Mouse (Mus musculus): Measurements from ENCODE around the gene Olfr806. TPM values are rescaled to one million over a fixed set of nuclear protein-coding genes. Genes with fewer than 3 reads are reported as not detected.

Gene Olfr806
- polyA plus RNA-seq (2014; fragmentation: Illumina TruSeq; extraction: RNeasy Lipid Tissue Mini Kit (QIAGEN cat#74804); ENCODE audit: low read depth, low replicate concordance): not detected

GRCm38 (mm10) chr10:129741821-129742220 is at the start of gene Olfr806:
Gene Olfr806, minus strand, starts transcription at chr10:129741921.

DNA sequence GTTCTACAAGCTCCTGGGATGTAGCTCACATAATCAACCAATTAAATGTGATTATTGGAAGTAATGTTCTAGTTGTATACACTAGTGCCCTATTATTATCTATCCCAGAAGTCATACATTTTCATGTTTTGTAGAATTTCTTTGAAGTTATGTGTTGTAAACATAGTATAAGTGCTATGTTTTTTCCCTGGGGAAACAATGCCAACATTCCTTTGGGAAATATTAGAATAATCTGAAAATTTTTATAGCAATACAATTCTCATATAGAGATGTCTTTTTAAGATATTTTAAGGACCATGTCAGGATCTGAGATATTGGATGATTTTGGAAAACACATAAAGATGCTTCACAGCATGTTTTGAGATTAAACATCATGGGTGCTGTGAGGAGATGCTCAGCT is 32.6 kb upstream of the Olfr806 start, which contains the start of gene Olfr809:
Gene Olfr809, plus strand, starts transcription at position 301 of the 400 bp plus-strand sequence.

DNA sequence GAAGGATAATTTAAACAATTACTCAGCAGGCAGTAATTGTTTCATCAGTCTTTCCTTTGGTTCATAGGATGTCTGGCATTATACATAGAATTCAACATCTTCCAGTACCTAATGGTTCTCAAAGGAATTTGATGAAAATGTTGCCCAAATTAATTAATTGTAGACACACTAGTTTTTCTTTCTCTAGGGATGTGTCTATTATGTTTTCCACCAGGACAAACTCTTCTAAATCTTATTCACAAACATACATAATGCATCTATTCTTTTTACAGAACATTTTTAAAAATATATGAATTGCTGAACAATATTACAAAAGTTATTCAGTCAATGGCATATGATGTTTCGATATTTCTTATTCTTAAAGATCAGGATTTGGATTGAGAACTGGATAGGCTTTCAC is 23.5 kb upstream of the Olfr806 start, which contains the start of gene Olfr808:
Gene Olfr808, plus strand, starts transcription at position 301 of the 400 bp plus-strand sequence.

DNA sequence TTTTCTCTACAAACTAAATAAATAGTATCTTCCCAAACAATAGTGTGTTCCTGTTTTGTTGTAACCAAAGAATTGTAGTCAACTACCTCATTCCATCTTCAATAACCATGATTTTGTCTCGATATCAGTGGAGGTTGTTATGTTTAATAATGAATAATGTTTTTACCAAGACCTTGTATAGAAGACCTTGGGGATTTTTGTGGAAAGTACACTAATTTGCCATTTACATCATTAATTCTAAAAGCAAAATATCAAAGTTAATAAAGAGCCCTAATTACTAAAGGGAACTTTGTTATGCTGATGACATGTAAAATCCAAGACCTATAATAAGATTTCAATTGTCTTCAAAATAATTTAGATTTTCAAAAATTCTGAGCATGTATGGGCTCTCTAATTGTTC is 16.0 kb upstream of the Olfr806 start, which contains the start of gene Olfr807:
Gene Olfr807, minus strand, starts transcription at position 101 of the 400 bp plus-strand sequence.

DNA sequence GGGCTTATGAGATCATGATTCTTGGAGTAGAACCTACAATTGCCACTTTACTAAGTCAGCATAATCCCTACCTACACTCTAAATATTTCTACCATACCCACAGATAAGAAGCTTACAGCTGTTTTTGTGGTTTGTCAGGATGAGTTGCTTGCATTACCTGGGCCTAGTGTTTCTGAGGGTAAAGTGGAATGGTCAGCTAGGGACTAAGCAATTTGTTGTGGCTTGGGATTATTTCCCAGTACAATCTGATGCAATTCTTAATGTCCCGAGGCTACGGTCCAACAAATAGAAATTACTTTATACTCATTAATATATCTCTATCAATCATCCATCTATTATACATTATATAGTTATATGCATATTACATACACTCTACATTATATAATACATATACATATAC is 12.4 kb downstream of the Olfr806 start, which contains the start of gene Olfr805:
Gene Olfr805, minus strand, starts transcription at position 101 of the 400 bp plus-strand sequence.

DNA sequence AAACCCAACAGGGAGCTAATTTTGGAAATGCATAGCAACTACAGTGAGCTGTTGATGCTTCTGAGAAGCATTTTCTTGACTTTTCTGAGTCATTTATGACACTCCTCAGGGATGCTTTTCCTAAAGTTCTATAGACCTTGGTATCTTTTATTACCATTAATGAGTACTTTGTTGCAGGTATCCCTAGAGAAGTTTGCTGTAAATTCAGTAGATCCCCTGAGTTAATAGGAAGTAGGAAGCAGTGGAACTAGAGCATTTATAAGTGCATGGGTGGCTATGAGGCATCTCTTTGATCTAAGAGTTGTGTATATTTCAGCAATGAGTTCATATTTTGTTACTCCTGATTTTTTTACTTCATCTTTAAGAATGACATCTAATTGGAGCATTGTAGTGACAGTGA is 38.8 kb downstream of the Olfr806 start, which contains the start of gene Olfr804:
Gene Olfr804, plus strand, starts transcription at position 301 of the 400 bp plus-strand sequence.

DNA sequence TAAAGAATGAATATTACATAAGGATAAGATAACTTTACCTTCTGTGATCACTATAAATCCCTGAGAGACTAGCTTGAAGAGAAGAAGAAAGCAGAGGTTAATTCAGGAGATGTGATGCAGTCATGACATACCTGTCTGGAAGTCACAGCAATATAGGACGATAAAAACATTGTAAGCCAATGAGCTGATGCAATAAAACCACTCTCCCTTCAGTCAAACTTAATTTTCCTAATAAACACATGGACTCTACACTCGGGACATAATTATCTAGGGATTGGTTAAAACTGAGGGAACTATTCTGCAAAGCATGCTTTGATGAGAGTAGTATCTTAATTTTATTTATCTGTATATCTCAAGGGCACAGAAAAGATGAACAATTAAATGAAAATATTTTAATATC is 47.5 kb downstream of the Olfr806 start, which contains the start of gene Olfr803:
Gene Olfr803, minus strand, starts transcription at position 101 of the 400 bp plus-strand sequence.

DNA sequence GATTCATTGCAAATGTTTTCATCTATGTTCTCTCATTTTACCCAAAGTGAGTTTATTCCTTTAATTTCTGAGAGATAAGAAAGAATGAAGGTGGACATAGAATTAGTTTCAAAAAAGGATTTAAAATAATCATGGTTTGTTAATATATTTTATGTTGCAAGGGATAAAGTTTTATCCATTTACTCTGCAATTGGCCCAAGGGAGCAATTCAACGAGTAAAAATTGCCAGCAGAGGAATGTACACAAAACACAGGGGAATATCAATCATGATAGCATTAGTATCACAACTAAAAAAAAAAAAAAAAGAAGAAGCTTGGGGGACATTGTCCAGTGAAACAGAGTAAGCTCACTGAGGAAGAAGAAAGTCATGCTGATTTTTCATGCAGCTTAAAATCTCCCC is 53.7 kb downstream of the Olfr806 start, which contains the start of gene Olfr802:
Gene Olfr802, minus strand, starts transcription at position 101 of the 400 bp plus-strand sequence.

Other genes starting within 250 kb of the Olfr806 start
- not detected for gene Olfr790, start 243.4 kb downstream of the Olfr806 start, polyA plus RNA-seq (2014; fragmentation: Illumina TruSeq; extraction: RNeasy Lipid Tissue Mini Kit (QIAGEN cat#74804); ENCODE audit: low read depth, low replicate concordance)
- not detected for gene Olfr791, start 220.1 kb downstream of the Olfr806 start, polyA plus RNA-seq (2014; fragmentation: Illumina TruSeq; extraction: RNeasy Lipid Tissue Mini Kit (QIAGEN cat#74804); ENCODE audit: low read depth, low replicate concordance)
- gene Olfr792, start 202.8 kb downstream of the Olfr806 start, polyA plus RNA-seq (2014; fragmentation: Illumina TruSeq; extraction: RNeasy Lipid Tissue Mini Kit (QIAGEN cat#74804); ENCODE audit: low read depth, low replicate concordance): not detected
- not detected for gene Olfr794, start 174.3 kb downstream of the Olfr806 start, polyA plus RNA-seq (2014; fragmentation: Illumina TruSeq; extraction: RNeasy Lipid Tissue Mini Kit (QIAGEN cat#74804); ENCODE audit: low read depth, low replicate concordance)
- not detected for gene Olfr796, start 129.4 kb downstream of the Olfr806 start, polyA plus RNA-seq (2014; fragmentation: Illumina TruSeq; extraction: RNeasy Lipid Tissue Mini Kit (QIAGEN cat#74804); ENCODE audit: low read depth, low replicate concordance)
- not detected for gene Olfr798, start 114.0 kb downstream of the Olfr806 start, polyA plus RNA-seq (2014; fragmentation: Illumina TruSeq; extraction: RNeasy Lipid Tissue Mini Kit (QIAGEN cat#74804); ENCODE audit: low read depth, low replicate concordance)
- not detected for gene Olfr799, start 104.4 kb downstream of the Olfr806 start, polyA plus RNA-seq (2014; fragmentation: Illumina TruSeq; extraction: RNeasy Lipid Tissue Mini Kit (QIAGEN cat#74804); ENCODE audit: low read depth, low replicate concordance)
- gene Olfr800, start 84.2 kb downstream of the Olfr806 start, polyA plus RNA-seq (2014; fragmentation: Illumina TruSeq; extraction: RNeasy Lipid Tissue Mini Kit (QIAGEN cat#74804); ENCODE audit: low read depth, low replicate concordance): not detected
- not detected for gene Olfr801, start 68.1 kb downstream of the Olfr806 start, polyA plus RNA-seq (2014; fragmentation: Illumina TruSeq; extraction: RNeasy Lipid Tissue Mini Kit (QIAGEN cat#74804); ENCODE audit: low read depth, low replicate concordance)
- not detected for gene Olfr802, start 53.8 kb downstream of the Olfr806 start, polyA plus RNA-seq (2014; fragmentation: Illumina TruSeq; extraction: RNeasy Lipid Tissue Mini Kit (QIAGEN cat#74804); ENCODE audit: low read depth, low replicate concordance)
- not detected for gene Olfr803, start 47.6 kb downstream of the Olfr806 start, polyA plus RNA-seq (2014; fragmentation: Illumina TruSeq; extraction: RNeasy Lipid Tissue Mini Kit (QIAGEN cat#74804); ENCODE audit: low read depth, low replicate concordance)
- not detected for gene Olfr804, start 38.7 kb downstream of the Olfr806 start, polyA plus RNA-seq (2014; fragmentation: Illumina TruSeq; extraction: RNeasy Lipid Tissue Mini Kit (QIAGEN cat#74804); ENCODE audit: low read depth, low replicate concordance)
- not detected for gene Olfr805, start 12.5 kb downstream of the Olfr806 start, polyA plus RNA-seq (2014; fragmentation: Illumina TruSeq; extraction: RNeasy Lipid Tissue Mini Kit (QIAGEN cat#74804); ENCODE audit: low read depth, low replicate concordance)
- not detected for gene Olfr807, start 15.9 kb upstream of the Olfr806 start, polyA plus RNA-seq (2014; fragmentation: Illumina TruSeq; extraction: RNeasy Lipid Tissue Mini Kit (QIAGEN cat#74804); ENCODE audit: low read depth, low replicate concordance)
- not detected for gene Olfr808, start 23.6 kb upstream of the Olfr806 start, polyA plus RNA-seq (2014; fragmentation: Illumina TruSeq; extraction: RNeasy Lipid Tissue Mini Kit (QIAGEN cat#74804); ENCODE audit: low read depth, low replicate concordance)
- gene Olfr809, start 32.7 kb upstream of the Olfr806 start, polyA plus RNA-seq (2014; fragmentation: Illumina TruSeq; extraction: RNeasy Lipid Tissue Mini Kit (QIAGEN cat#74804); ENCODE audit: low read depth, low replicate concordance): not detected
- gene Olfr810, start 53.0 kb upstream of the Olfr806 start, polyA plus RNA-seq (2014; fragmentation: Illumina TruSeq; extraction: RNeasy Lipid Tissue Mini Kit (QIAGEN cat#74804); ENCODE audit: low read depth, low replicate concordance): not detected
- gene Olfr811, start 62.5 kb upstream of the Olfr806 start, polyA plus RNA-seq (2014; fragmentation: Illumina TruSeq; extraction: RNeasy Lipid Tissue Mini Kit (QIAGEN cat#74804); ENCODE audit: low read depth, low replicate concordance): not detected
- gene Olfr812, start 104.2 kb upstream of the Olfr806 start, polyA plus RNA-seq (2014; fragmentation: Illumina TruSeq; extraction: RNeasy Lipid Tissue Mini Kit (QIAGEN cat#74804); ENCODE audit: low read depth, low replicate concordance): not detected
- not detected for gene Olfr813, start 113.4 kb upstream of the Olfr806 start, polyA plus RNA-seq (2014; fragmentation: Illumina TruSeq; extraction: RNeasy Lipid Tissue Mini Kit (QIAGEN cat#74804); ENCODE audit: low read depth, low replicate concordance)
- gene Olfr814, start 137.9 kb upstream of the Olfr806 start, polyA plus RNA-seq (2014; fragmentation: Illumina TruSeq; extraction: RNeasy Lipid Tissue Mini Kit (QIAGEN cat#74804); ENCODE audit: low read depth, low replicate concordance): not detected
- not detected for gene Olfr815, start 163.9 kb upstream of the Olfr806 start, polyA plus RNA-seq (2014; fragmentation: Illumina TruSeq; extraction: RNeasy Lipid Tissue Mini Kit (QIAGEN cat#74804); ENCODE audit: low read depth, low replicate concordance)
- gene Olfr816, start 173.7 kb upstream of the Olfr806 start, polyA plus RNA-seq (2014; fragmentation: Illumina TruSeq; extraction: RNeasy Lipid Tissue Mini Kit (QIAGEN cat#74804); ENCODE audit: low read depth, low replicate concordance): not detected
- not detected for gene Olfr818, start 207.2 kb upstream of the Olfr806 start, polyA plus RNA-seq (2014; fragmentation: Illumina TruSeq; extraction: RNeasy Lipid Tissue Mini Kit (QIAGEN cat#74804); ENCODE audit: low read depth, low replicate concordance)
- not detected for gene Olfr819, start 225.3 kb upstream of the Olfr806 start, polyA plus RNA-seq (2014; fragmentation: Illumina TruSeq; extraction: RNeasy Lipid Tissue Mini Kit (QIAGEN cat#74804); ENCODE audit: low read depth, low replicate concordance)
- gene Olfr247, start 234.2 kb upstream of the Olfr806 start, polyA plus RNA-seq (2014; fragmentation: Illumina TruSeq; extraction: RNeasy Lipid Tissue Mini Kit (QIAGEN cat#74804); ENCODE audit: low read depth, low replicate concordance): not detected
- not detected for gene Gm10310, start 243.1 kb upstream of the Olfr806 start, polyA plus RNA-seq (2014; fragmentation: Illumina TruSeq; extraction: RNeasy Lipid Tissue Mini Kit (QIAGEN cat#74804); ENCODE audit: low read depth, low replicate concordance)

Data from adrenal gland, adult 10 weeks (tissue).